Mouse (Mus musculus) kidney, postnatal 0 days (tissue): ENCODE data around the gene Map2k6. TPM values are rescaled to one million over a fixed set of nuclear protein-coding genes. Genes with fewer than 3 reads are reported as not detected.
"Not testable (repeated sequence)": the region's sequence is repeated elsewhere in the genome, so short reads cannot be mapped to it uniquely, and the experiment has no call there.

Experiments
- ATAC-seq: fragments of 200-750 bp; cut with Nextera tagmentation; replicated peaks from 2 replicates; pipeline ENCODE4 v1.8.0; 2017; ENCODE audit warnings: low read depth, moderate number of reproducible peaks, moderate TSS enrichment, moderate library complexity; ENCODE audit not compliant: low FRiP score
- DNase-seq: peaks from one replicate; pipeline ENCODE4 v3.0.0-alpha.2; 2016; ENCODE audit warnings: low spot score
- H3K27ac ChIP-seq: fragments of 300-500 bp; sonication (generic); 2 replicates; pipeline ENCODE4 v1.5.1; 2014; ENCODE audit warnings: mild to moderate bottlenecking
- H3K27me3 ChIP-seq: fragments of 300-500 bp; sonication (generic); 2 replicates; pipeline ENCODE4 v1.6.1; 2014; ENCODE audit warnings: low read length, mixed read lengths; ENCODE audit not compliant: insufficient read depth
- H3K36me3 ChIP-seq: fragments of 300-500 bp; sonication (generic); 2 replicates; pipeline ENCODE4 v1.6.1; 2014; ENCODE audit warnings: low read length, mixed read lengths; ENCODE audit not compliant: insufficient read depth
- H3K4me1 ChIP-seq: fragments of 300-500 bp; sonication (generic); replicated peaks from 2 replicates; pipeline ENCODE4 v1.6.1; 2014; ENCODE audit warnings: antibody characterized with exemption, low read length, mixed read lengths; ENCODE audit not compliant: insufficient read depth
- H3K4me2 ChIP-seq: fragments of 300-500 bp; sonication (generic); 2 replicates; pipeline ENCODE4 v1.6.1; 2014; ENCODE audit warnings: mild to moderate bottlenecking, low read length, moderate library complexity, mixed read lengths
- H3K4me3 ChIP-seq: fragments of 300-500 bp; sonication (generic); replicated peaks from 2 replicates; pipeline ENCODE4 v1.5.1; 2014; ENCODE audit warnings: low read depth, low read length
- H3K9ac ChIP-seq: fragments of 300-500 bp; sonication (generic); 2 replicates; pipeline ENCODE4 v1.6.1; 2014; ENCODE audit warnings: low read depth, low read length
- H3K9me3 ChIP-seq: fragments of 300-500 bp; sonication (generic); replicated peaks from 2 replicates; pipeline ENCODE4 v1.6.1; 2016; ENCODE audit warnings: low read length, inconsistent platforms, mixed read lengths
- CTCF ChIP-seq: IDR thresholded peaks from 2 replicates; pipeline ENCODE4 v1.5.1; 2016; ENCODE audit warnings: antibody characterized with exemption, low read depth, mild to moderate bottlenecking, moderate library complexity
- WGBS: fragments of 180-500 bp; shearing (Covaris S2); extraction: QIAGEN DNeasy Blood & Tissue Kit; methylation state at CpG from one replicate; pipeline ENCODE4 v1.1.7; 2014; 5-methylcytosine and 5-hydroxymethylcytosine counted together
- polyA plus RNA-seq: library from polyadenylated mRNA; unstranded; fragments of >200 nt; fragmentation: Nextera tagmentation; extraction: Ambion mirVana; gene quantifications from 2 replicates; pipeline ENCODE4 v1.2.1, GENCODE M21; 2015

The Map2k6 gene
- polyA plus RNA-seq, result 12.7 and 12.8 TPM in 2 replicates

DNA sequence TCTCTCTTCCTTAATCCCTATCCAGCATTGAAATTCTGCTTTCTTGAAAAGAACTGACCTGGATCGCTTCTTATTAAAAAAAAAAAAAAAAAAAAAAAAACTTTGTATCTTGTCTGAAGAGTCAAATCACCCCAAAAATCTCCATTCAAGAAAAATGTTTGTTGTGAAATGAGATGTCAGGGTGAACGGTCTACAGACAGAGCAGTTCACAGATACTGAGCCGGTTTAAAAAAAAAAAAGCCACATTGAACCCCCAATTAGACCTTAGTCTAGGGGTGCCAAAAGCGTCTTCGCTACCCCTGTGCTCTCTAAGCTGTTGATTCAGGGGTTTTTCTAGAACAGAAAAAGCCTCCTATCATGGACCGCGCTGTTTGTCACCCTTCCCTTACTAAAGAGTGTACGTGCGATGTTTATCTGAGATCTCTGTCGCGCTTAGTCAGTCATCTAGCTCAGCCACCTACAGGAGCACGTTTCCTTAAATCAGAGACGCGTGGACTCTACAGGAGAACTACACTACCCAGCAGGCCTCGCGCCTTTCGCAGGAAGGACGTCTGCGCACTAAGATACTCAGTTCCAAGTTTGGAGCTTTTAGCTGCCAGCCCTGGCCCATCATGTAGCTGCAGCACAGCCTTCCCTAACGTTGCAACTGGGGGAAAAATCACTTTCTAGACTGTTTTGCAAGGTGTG lies at the start of gene Map2k6:
Gene Map2k6, plus strand, starts transcription at position 570 of the 687 bp plus-strand sequence.
- TF ChIP-seq CTCF, result no peak
- ATAC-seq (peak; percentile 79; the same call in 1 of the 2 replicates), DNase-seq (peak; percentile 92)
- no peak within 1 kb of the TSS for H3K27ac ChIP-seq
- peak within 1 kb of the TSS; percentile 51 for H3K4me3 ChIP-seq
- no peaks in the 10 kb centered on the region for H3K27me3 ChIP-seq
- peak within 1 kb of the TSS; percentile 57 for H3K4me2 ChIP-seq
- H3K9me3 ChIP-seq, result no peaks in the 10 kb centered on the region
- 8% methylated on average over 20 of the region's 20 CpGs for WGBS
- peaks cover 10% of the 10 kb centered on the region; the same call in 1 of the 2 replicates for H3K4me1 ChIP-seq
- no peaks in the 10 kb centered on the region for H3K36me3 ChIP-seq
- peak within 1 kb of the TSS; percentile 43; the same call in 1 of the 2 replicates for H3K9ac ChIP-seq

- H3K36me3 ChIP-seq, result no peaks in the 10 kb centered on the region
- H3K27ac ChIP-seq, result no peak overlapping the region
- H3K4me1 ChIP-seq, result no peaks in the 10 kb centered on the region
- H3K9me3 ChIP-seq, result no peaks in the 10 kb centered on the region
- DNase-seq (no peak), ATAC-seq (no peak)
- H3K9ac ChIP-seq, result no peak overlapping the region
- no peak overlapping the region for H3K4me3 ChIP-seq
- H3K4me2 ChIP-seq, result no peak overlapping the region
- WGBS, result 76% methylated on average over 8 of the region's 9 CpGs
- no peak for TF ChIP-seq CTCF
- no peaks in the 10 kb centered on the region for H3K27me3 ChIP-seq
Observed at GRCm38 (mm10) chr11:110354261-110354660, 44.7 kb upstream of the Map2k6 start.

GRCm38 (mm10) chr11:110355131-110355530 lies 43.8 kb upstream of the Map2k6 start:
- H3K9me3 ChIP-seq, H3K4me2 ChIP-seq, H3K36me3 ChIP-seq, H3K4me1 ChIP-seq, H3K27ac ChIP-seq, ATAC-seq, DNase-seq, H3K27me3 ChIP-seq, H3K4me3 ChIP-seq, H3K9ac ChIP-seq: not testable (repeated sequence)
- 77% methylated on average over 9 of the region's 9 CpGs for WGBS

- Histone ChIP-seq H3K4me1 (no peaks in the 10 kb centered on the region), H3K4me2 (no peak overlapping the region), H3K4me3 (no peak overlapping the region), H3K27ac (no peak overlapping the region), H3K9ac (no peak overlapping the region), H3K9me3 (0 out of 2 replicates have a peak, but pooled peaks cover 4% of the 10 kb centered on the region), H3K36me3 (no peaks in the 10 kb centered on the region), H3K27me3 (no peaks in the 10 kb centered on the region)
- DNase-seq (peak; percentile 74), ATAC-seq (no peak)
- 69% methylated on average over 16 of the region's 16 CpGs for WGBS
- peak; percentile 73 for TF ChIP-seq CTCF
Observed at GRCm38 (mm10) chr11:110357756-110358551, 41.0 kb upstream of the Map2k6 start.

DNA sequence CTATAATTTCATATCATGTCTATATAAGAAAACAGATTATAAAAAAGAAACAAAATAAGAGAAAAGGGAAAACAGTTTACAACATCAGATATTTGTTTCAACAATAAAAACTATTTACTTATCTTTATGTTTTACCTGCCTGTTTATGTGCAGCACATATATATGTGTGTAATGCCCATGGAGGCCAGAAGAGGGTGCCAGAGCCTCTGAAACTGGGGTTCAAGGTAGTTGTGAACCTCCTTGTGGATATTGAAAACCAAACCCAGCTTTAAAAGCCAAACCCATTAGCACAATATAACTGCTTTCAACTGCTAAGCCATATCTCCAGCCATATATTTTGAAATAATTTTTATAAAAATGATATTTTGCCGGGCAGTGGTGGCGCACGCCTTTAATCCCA lies 33.9 kb upstream of the Map2k6 start:
- TF ChIP-seq CTCF, result peak; percentile 83
- Histone ChIP-seq H3K27ac (no peak overlapping the region), H3K36me3 (no peaks in the 10 kb centered on the region), H3K27me3 (no peaks in the 10 kb centered on the region), H3K9ac (no peak overlapping the region), H3K4me2 (no peak overlapping the region), H3K4me3 (no peak overlapping the region), H3K9me3 (no peaks in the 10 kb centered on the region), H3K4me1 (peaks cover 6% of the 10 kb centered on the region; the same call in 1 of the 2 replicates)
- ATAC-seq (no peak), DNase-seq (peak; percentile 59)
- 70% methylated on average over 3 of the region's 3 CpGs for WGBS

- WGBS, result 81% methylated on average over 3 of the region's 3 CpGs
- H3K4me1 ChIP-seq, result peaks cover 6% of the 10 kb centered on the region; the same call in 1 of the 2 replicates
- DNase-seq (no peak), ATAC-seq (no peak)
- TF ChIP-seq CTCF, result peak; percentile 28; the same call in 1 of the 2 replicates
- H3K4me3 ChIP-seq, result no peak overlapping the region
- no peaks in the 10 kb centered on the region for H3K27me3 ChIP-seq
- no peak overlapping the region for H3K4me2 ChIP-seq
- H3K9ac ChIP-seq, result no peak overlapping the region
- H3K27ac ChIP-seq, result no peak overlapping the region
- H3K9me3 ChIP-seq, result no peaks in the 10 kb centered on the region
- no peaks in the 10 kb centered on the region for H3K36me3 ChIP-seq
Observed at GRCm38 (mm10) chr11:110366902-110367301, 32.0 kb upstream of the Map2k6 start.
